Mouse (Mus musculus): ENCODE results near the gene Daglb. TPM values are rescaled to one million over a fixed set of nuclear protein-coding genes. Genes with fewer than 3 reads are reported as not detected.

The Daglb gene
- polyA plus RNA-seq, 1 experiment from 2014 or later, result 16.2 TPM

DNA sequence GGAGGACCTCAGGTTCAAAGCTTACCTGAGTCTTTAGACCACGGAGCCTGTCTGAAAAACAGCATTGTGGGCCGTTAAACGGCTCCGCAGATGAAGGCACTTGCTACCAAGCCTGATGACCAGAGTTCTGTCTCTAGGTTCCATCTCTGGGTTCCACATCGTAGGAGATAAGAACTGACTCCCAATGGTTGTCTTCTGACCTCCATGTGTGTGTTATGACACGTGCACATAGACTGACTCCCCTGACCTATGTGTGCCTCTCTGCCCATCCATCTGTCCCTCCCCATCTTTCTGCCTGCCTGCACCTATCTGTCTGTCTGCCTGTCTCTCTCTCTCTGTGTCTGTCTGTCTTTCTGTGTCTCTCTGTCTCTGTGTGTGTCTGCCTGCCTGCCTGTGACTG, 3.5 kb downstream of the Daglb start:
- no peak for ATAC-seq (replicated peaks)
- 92% methylated on average over 6 of the region's 6 CpGs for WGBS
- peaks cover 16% of the 10 kb centered on the region for H3K4me1 ChIP-seq
- H3K27me3 ChIP-seq, result no peaks in the 10 kb centered on the region
- H3K4me3 ChIP-seq, result no peak overlapping the region
- H3K27ac ChIP-seq (replicated peaks), result no peak overlapping the region
- H3K4me2 ChIP-seq (replicated peaks), result no peak overlapping the region
- no peak overlapping the region for H3K9ac ChIP-seq (replicated peaks)
- H3K36me3 ChIP-seq, result peaks cover 28% of the 10 kb centered on the region
- H3K9me3 ChIP-seq, result no peaks in the 10 kb centered on the region

DNA sequence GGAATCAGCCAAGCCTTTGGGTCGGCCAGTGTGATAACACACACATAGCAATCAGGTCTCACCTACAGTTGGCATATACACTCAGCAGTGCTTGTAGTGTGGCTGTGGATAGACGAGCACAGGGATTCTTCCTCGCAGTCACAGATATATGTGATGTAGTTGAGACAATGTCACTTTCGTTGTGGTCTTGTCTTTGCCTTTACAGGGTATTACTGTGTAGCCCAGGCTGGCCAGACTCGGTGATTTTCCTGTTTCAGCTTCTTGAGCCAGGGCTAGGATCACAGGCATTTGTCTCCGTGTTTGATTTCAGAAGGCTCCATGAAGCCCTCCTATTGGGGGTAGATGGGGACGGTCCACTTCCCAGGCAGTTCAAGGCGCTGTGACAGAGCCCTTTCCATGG, 5.2 kb downstream of the Daglb start:
- Histone ChIP-seq H3K9me3 (no peaks in the 10 kb centered on the region), H3K4me2 (replicated peaks) (no peak overlapping the region), H3K36me3 (peaks cover 42% of the 10 kb centered on the region), H3K27me3 (no peaks in the 10 kb centered on the region), H3K9ac (replicated peaks) (no peak overlapping the region), H3K27ac (replicated peaks) (no peak overlapping the region), H3K4me3 (no peak overlapping the region), H3K4me1 (peaks cover 10% of the 10 kb centered on the region)
- WGBS, result 96% methylated on average over 8 of the region's 8 CpGs
- ATAC-seq (replicated peaks), result no peak

DNA sequence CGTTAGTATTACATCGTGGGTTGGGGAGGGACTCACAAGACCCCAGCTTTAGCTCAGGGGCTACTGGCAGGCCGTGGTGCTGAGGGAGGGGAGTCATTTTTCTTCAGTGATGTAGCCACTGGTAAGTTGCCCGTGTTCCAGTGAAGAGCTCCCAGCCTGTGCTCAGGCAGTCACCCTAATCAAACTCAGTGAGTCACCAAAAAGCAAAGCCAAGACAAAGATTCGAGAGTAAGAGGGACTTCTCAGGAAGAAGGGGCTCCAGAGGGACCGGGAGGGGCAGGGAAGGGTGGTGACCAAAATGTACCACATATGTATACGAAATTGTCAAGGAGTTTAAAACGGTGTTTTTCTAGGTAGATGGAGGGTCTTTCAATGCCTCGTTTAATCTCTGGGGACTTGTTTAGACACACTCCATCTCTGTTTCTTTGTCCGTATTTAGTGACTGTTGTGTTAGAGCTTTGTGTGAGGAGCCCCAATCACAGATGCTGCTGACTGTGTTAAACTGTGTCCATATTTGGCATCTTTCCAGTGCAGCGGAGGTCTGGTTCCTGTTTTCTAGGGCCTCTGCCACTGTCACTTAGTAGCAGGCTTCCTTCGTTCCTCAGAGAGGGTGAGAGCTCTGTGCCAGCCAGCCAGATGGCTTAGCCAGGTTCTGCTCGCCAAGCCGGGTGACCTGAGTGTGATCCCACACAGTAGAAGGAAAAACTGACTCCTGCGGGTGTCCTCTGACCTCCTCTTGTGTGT, 6.2 kb downstream of the Daglb start:
- H3K9ac ChIP-seq (replicated peaks), result no peak overlapping the region
- 72% methylated on average over 15 of the region's 15 CpGs for whole genome bisulfite sequencing
- peak overlapping the region; percentile 19 for H3K27ac ChIP-seq (replicated peaks)
- no peak for ATAC-seq (replicated peaks)
- H3K27me3 ChIP-seq, result no peaks in the 10 kb centered on the region
- peaks cover 51% of the 10 kb centered on the region for H3K36me3 ChIP-seq
- H3K4me1 ChIP-seq, result peaks cover 5% of the 10 kb centered on the region
- no peak overlapping the region for H3K4me3 ChIP-seq
- no peaks in the 10 kb centered on the region for H3K9me3 ChIP-seq
- no peak overlapping the region for H3K4me2 ChIP-seq (replicated peaks)

DNA sequence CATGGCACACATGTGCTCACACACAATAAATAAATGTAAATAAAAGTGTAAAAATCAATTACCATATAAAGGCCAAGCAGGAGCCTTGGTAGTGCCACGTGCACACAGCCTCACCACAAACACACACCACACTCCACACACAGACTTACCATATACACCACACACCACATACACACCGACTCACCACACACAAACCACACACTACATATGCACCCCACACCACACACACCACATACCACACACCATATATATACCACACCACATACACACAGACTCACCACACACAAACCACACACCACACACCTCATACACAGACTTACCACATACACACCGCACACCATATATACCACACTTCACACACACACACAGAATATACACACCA, 6.8 kb downstream of the Daglb start:
- no peak for ATAC-seq (replicated peaks)
- peaks cover 57% of the 10 kb centered on the region for H3K36me3 ChIP-seq
- no peaks in the 10 kb centered on the region for H3K27me3 ChIP-seq
- H3K9ac ChIP-seq (replicated peaks), result no peak overlapping the region
- no peak overlapping the region; the same call in 1 of the 2 replicates for H3K27ac ChIP-seq (replicated peaks)
- WGBS, result 97% methylated on average over 3 of the region's 3 CpGs
- H3K4me2 ChIP-seq (replicated peaks), result no peak overlapping the region
- no peak overlapping the region for H3K4me3 ChIP-seq
- H3K4me1 ChIP-seq, result no peaks in the 10 kb centered on the region; the same call in 1 of the 2 replicates
- H3K9me3 ChIP-seq, result no peaks in the 10 kb centered on the region

GRCm38 (mm10) chr5:143471953-143472618, 7.7 kb downstream of the Daglb start:
- Histone ChIP-seq H3K27me3 (no peaks in the 10 kb centered on the region), H3K4me2 (replicated peaks) (no peak overlapping the region), H3K9ac (replicated peaks) (no peak overlapping the region), H3K9me3 (no peaks in the 10 kb centered on the region), H3K27ac (replicated peaks) (no peak overlapping the region), H3K36me3 (peaks cover 65% of the 10 kb centered on the region), H3K4me3 (no peak overlapping the region), H3K4me1 (no peaks in the 10 kb centered on the region)
- no peak for ATAC-seq (replicated peaks)
- 93% methylated on average over 9 of the region's 9 CpGs for WGBS

DNA sequence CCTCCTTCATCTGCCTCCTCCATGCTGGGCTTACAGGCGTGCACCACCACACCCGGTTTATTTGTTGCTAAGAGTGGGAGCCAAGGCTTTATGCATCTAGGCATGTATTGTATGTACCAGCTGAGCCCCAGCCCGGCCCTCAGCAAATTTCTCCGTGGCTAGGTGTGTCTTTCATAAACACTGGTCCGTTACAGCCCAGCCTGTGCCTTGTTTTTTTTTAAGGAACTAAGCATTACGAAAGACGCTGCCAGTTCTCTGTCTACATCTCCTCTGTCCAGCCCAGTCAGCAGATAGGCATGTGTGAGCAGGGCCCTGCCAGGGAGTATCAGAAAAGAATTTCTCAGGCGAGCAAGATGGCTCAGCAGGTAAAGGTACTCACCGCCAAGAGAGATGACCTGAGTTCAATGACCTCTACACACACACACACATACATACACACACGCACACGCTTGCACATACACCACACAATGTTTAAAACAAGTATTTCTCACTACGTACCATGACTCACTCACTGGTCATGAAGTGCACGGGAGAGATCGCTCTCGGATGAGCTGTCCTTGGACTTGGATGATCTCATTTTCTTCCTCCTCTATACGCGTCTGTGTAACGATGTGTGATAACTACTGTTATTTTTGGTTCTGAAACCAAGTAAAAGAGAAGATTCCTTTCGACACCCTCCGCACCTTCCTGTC, 10.9 kb downstream of the Daglb start:
- no peak for ATAC-seq (replicated peaks)
- Histone ChIP-seq H3K9me3 (no peaks in the 10 kb centered on the region), H3K4me1 (no peaks in the 10 kb centered on the region), H3K27ac (replicated peaks) (no peak overlapping the region), H3K4me3 (no peak overlapping the region), H3K9ac (replicated peaks) (no peak overlapping the region), H3K36me3 (peaks cover 66% of the 10 kb centered on the region), H3K27me3 (no peaks in the 10 kb centered on the region), H3K4me2 (replicated peaks) (no peak overlapping the region)
- WGBS, result 95% methylated on average over 20 of the region's 20 CpGs

- WGBS, result 97% methylated on average over 6 of the region's 6 CpGs
- no peaks in the 10 kb centered on the region for H3K4me1 ChIP-seq
- no peak overlapping the region for H3K4me2 ChIP-seq (replicated peaks)
- peaks cover 68% of the 10 kb centered on the region for H3K36me3 ChIP-seq
- no peak overlapping the region for H3K27ac ChIP-seq (replicated peaks)
- H3K4me3 ChIP-seq, result no peak overlapping the region
- H3K9me3 ChIP-seq, result no peaks in the 10 kb centered on the region
- no peak overlapping the region for H3K9ac ChIP-seq (replicated peaks)
- ATAC-seq (replicated peaks), result no peak
- H3K27me3 ChIP-seq, result no peaks in the 10 kb centered on the region
Measured at GRCm38 (mm10) chr5:143476013-143476412, 11.6 kb downstream of the Daglb start.

- Histone ChIP-seq H3K36me3 (peaks cover 69% of the 10 kb centered on the region), H3K4me3 (no peak overlapping the region), H3K4me1 (no peaks in the 10 kb centered on the region), H3K27me3 (no peaks in the 10 kb centered on the region), H3K9ac (replicated peaks) (no peak overlapping the region), H3K4me2 (replicated peaks) (no peak overlapping the region), H3K27ac (replicated peaks) (no peak overlapping the region), H3K9me3 (no peaks in the 10 kb centered on the region)
- 96% methylated on average over 3 of the region's 3 CpGs for WGBS
- no peak for ATAC-seq (replicated peaks)
Measured at GRCm38 (mm10) chr5:143477901-143478300, 13.5 kb downstream of the Daglb start.

- no peaks in the 10 kb centered on the region for H3K4me1 ChIP-seq
- ATAC-seq (replicated peaks), result no peak
- no peak overlapping the region for H3K27ac ChIP-seq (replicated peaks)
- no peak overlapping the region for H3K9ac ChIP-seq (replicated peaks)
- WGBS, result 92% methylated on average over 5 of the region's 5 CpGs
- H3K36me3 ChIP-seq, result peaks cover 50% of the 10 kb centered on the region
- H3K4me3 ChIP-seq, result no peak overlapping the region
- no peaks in the 10 kb centered on the region for H3K27me3 ChIP-seq
- H3K4me2 ChIP-seq (replicated peaks), result no peak overlapping the region
- H3K9me3 ChIP-seq, result no peaks in the 10 kb centered on the region
Measured at GRCm38 (mm10) chr5:143484955-143485354, 20.6 kb downstream of the Daglb start.

DNA sequence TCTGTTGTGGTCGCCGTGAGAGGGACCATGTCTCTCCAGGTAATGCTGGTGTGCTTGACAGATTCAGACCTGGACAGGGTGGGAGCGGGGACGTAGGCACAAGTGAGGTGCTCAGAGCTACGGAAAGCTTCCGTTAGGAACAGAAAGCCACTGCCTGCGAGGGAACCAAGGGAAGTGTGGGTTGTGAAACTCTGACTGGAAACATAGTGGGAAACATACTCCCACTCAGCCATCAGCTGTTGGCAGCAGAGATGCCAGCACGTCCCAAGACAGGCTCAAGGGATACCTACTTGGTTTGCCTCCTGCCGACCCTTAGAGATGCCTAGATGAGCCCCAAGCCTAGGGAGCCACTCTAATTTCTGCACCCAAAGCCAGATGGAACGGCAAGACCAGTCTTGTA, 22.8 kb downstream of the Daglb start:
- Histone ChIP-seq H3K36me3 (peaks cover 40% of the 10 kb centered on the region), H3K27ac (replicated peaks) (no peak overlapping the region), H3K9me3 (no peaks in the 10 kb centered on the region), H3K4me2 (replicated peaks) (no peak overlapping the region), H3K4me3 (no peak overlapping the region), H3K9ac (replicated peaks) (no peak overlapping the region), H3K4me1 (no peaks in the 10 kb centered on the region), H3K27me3 (no peaks in the 10 kb centered on the region)
- WGBS, result 95% methylated on average over 10 of the region's 10 CpGs
- no peak for ATAC-seq (replicated peaks)

DNA sequence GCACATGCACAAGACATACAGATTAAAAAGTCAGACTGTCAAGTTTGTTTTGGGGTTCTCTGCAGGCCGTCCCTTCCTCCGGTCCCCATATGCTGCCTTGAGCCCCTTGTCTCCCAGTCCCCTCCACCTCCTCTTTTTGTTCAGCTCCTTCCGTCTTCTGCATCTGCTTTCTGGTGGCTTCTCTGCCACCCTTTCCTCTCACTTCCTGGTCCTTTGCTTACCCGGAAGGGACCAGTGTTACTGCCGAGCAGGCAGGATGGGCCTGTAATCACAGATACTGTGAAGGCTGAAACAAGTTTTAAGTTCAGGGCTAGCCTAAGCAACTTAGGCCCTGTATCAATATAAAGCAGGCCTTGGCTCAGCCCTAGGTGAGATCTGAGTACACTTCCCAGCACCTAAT, 23.6 kb downstream of the Daglb start:
- Histone ChIP-seq H3K4me1 (no peaks in the 10 kb centered on the region), H3K27me3 (no peaks in the 10 kb centered on the region), H3K9me3 (no peaks in the 10 kb centered on the region), H3K4me3 (no peak overlapping the region), H3K4me2 (replicated peaks) (no peak overlapping the region), H3K36me3 (peaks cover 44% of the 10 kb centered on the region), H3K9ac (replicated peaks) (no peak overlapping the region), H3K27ac (replicated peaks) (no peak overlapping the region)
- no peak for ATAC-seq (replicated peaks)
- 93% methylated on average over 5 of the region's 5 CpGs for WGBS

GRCm38 (mm10) chr5:143489749-143490342, 25.5 kb downstream of the Daglb start:
- no peak for ATAC-seq (replicated peaks)

More at GRCm38 (mm10) chr5:143489749-143490342, 25.5 kb downstream of the Daglb start:
- Histone ChIP-seq H3K4me2 (replicated peaks) (no peak overlapping the region), H3K27ac (replicated peaks) (no peak overlapping the region), H3K4me1 (no peaks in the 10 kb centered on the region), H3K9me3 (no peaks in the 10 kb centered on the region), H3K36me3 (peaks cover 48% of the 10 kb centered on the region), H3K4me3 (no peak overlapping the region), H3K9ac (replicated peaks) (no peak overlapping the region), H3K27me3 (no peaks in the 10 kb centered on the region)
- 93% methylated on average over 14 of the region's 14 CpGs for WGBS

Measured in forebrain, embryonic 15.5 days (tissue).